Mouse (Mus musculus): Measurements from ENCODE around the gene Gm20388. TPM values are rescaled to one million over a fixed set of nuclear protein-coding genes. Genes with fewer than 3 reads are reported as not detected.
A peak's percentile ranks its signal among the peaks of the same experiment; 100 is the strongest.

The Gm20388 gene
- polyA plus RNA-seq, 1 experiment, result 10.6 TPM

GRCm38 (mm10) chr8:120215416-120216141 is 304.9 kb downstream of the Gm20388 start:
- TF ChIP-seq POLR2A (IDR thresholded peaks at IDR 0.05; ENCODE audit: borderline replicate concordance, control insufficient read depth, low read depth, low read length), result no peak
- TF ChIP-seq CTCF (IDR thresholded peaks at IDR 0.05; ENCODE audit: control insufficient read depth, insufficient read depth, low read length), result no peak
- H3K4me3 ChIP-seq (replicated peaks; ENCODE audit: control insufficient read depth, low read depth, low read length), result no peak overlapping the region
- H3K4me1 ChIP-seq (ENCODE audit: control insufficient read depth, insufficient read depth, low read length), result no peaks in the 10 kb centered on the region; the same call in none of the 2 replicates
- peak overlapping the region; percentile 6; the same call in 1 of the 2 replicates for H3K27ac ChIP-seq (ENCODE audit: control insufficient read depth, insufficient read depth, low read depth, low read length, poor library complexity)
- WGBS, result 51% methylated on average over 7 of the region's 7 CpGs

GRCm38 (mm10) chr8:120216855-120217830 is 306.5 kb downstream of the Gm20388 start:
- Histone ChIP-seq H3K27ac (ENCODE audit: control insufficient read depth, insufficient read depth, low read depth, low read length, poor library complexity) (0 out of 2 replicates have a peak overlapping the region, but pooled peaks have one; percentile 15), H3K4me1 (ENCODE audit: control insufficient read depth, insufficient read depth, low read length) (no peaks in the 10 kb centered on the region; the same call in none of the 2 replicates), H3K4me3 (replicated peaks; ENCODE audit: control insufficient read depth, low read depth, low read length) (no peak overlapping the region)
- TF ChIP-seq POLR2A (IDR thresholded peaks at IDR 0.05; ENCODE audit: borderline replicate concordance, control insufficient read depth, low read depth, low read length) (no peak), CTCF (IDR thresholded peaks at IDR 0.05; ENCODE audit: control insufficient read depth, insufficient read depth, low read length) (no peak)
- 58% methylated on average over 13 of the region's 13 CpGs for WGBS

- TF ChIP-seq CTCF (IDR thresholded peaks at IDR 0.05; ENCODE audit: control insufficient read depth, insufficient read depth, low read length) (no peak), POLR2A (IDR thresholded peaks at IDR 0.05; ENCODE audit: borderline replicate concordance, control insufficient read depth, low read depth, low read length) (no peak)
- WGBS, result 82% methylated on average over 11 of the region's 11 CpGs
- Histone ChIP-seq H3K4me3 (replicated peaks; ENCODE audit: control insufficient read depth, low read depth, low read length) (no peak overlapping the region), H3K4me1 (ENCODE audit: control insufficient read depth, insufficient read depth, low read length) (peaks cover 2% of the 10 kb centered on the region), H3K27ac (ENCODE audit: control insufficient read depth, insufficient read depth, low read depth, low read length, poor library complexity) (no peak overlapping the region)
Measured at GRCm38 (mm10) chr8:120222548-120222947, 311.9 kb downstream of the Gm20388 start.

DNA sequence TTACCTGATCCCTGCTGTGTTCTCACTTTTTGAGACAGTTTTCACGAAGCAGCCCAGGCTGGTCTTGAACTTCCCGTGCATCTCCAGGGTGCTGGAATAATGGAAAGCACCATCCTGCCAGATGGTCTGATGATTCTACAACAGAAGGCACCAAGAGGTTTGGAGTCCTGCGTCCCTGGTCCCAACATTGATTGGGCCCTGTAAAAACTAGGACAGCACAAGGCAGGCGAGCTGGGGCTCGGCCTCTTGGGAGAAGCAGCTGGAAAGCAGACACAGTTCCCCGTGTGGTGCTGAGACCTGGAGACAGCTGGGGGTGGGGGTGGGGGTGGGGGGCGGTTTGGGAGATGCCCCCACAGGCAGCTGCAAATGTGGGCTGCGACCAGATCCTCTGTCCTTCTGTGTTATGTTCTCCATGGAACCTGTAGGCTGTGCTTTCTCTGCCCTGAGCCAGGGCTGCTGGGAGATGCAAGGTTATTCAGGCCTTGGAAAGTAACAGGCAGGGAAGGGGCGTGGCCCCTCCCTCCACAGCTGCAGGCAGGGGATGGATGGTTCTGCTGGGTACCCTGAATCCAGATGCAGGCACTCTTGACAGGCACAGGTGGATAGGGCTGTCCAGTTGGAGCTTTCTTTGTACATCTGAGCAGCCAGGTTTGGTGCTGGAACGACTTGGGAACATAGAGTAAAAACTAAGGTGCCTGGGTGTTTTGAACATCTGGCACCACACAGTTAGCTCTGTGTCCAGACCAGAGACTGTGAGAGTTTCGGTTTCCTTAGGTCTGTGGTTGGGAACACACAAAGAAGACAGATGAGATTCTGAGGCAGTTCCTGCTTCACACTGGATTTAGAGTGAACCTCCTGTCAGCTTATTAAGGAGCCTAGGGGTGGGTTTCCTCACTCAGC is 314.1 kb downstream of the Gm20388 start:
- no peak overlapping the region for H3K4me3 ChIP-seq (replicated peaks; ENCODE audit: control insufficient read depth, low read depth, low read length)
- H3K27ac ChIP-seq (ENCODE audit: control insufficient read depth, insufficient read depth, low read depth, low read length, poor library complexity), result no peak overlapping the region
- WGBS, result 45% methylated on average over 11 of the region's 11 CpGs
- H3K4me1 ChIP-seq (ENCODE audit: control insufficient read depth, insufficient read depth, low read length), result peaks cover 2% of the 10 kb centered on the region
- no peak for TF ChIP-seq POLR2A (IDR thresholded peaks at IDR 0.05; ENCODE audit: borderline replicate concordance, control insufficient read depth, low read depth, low read length)
- no peak for TF ChIP-seq CTCF (IDR thresholded peaks at IDR 0.05; ENCODE audit: control insufficient read depth, insufficient read depth, low read length)

- peaks cover 2% of the 10 kb centered on the region for H3K4me1 ChIP-seq (ENCODE audit: control insufficient read depth, insufficient read depth, low read length)
- TF ChIP-seq POLR2A (IDR thresholded peaks at IDR 0.05; ENCODE audit: borderline replicate concordance, control insufficient read depth, low read depth, low read length) (no peak), CTCF (IDR thresholded peaks at IDR 0.05; ENCODE audit: control insufficient read depth, insufficient read depth, low read length) (no peak)
Measured at GRCm38 (mm10) chr8:120225421-120226151, 314.9 kb downstream of the Gm20388 start.

GRCm38 (mm10) chr8:120226700-120227577 is 316.3 kb downstream of the Gm20388 start:
- no peak overlapping the region for H3K27ac ChIP-seq (ENCODE audit: control insufficient read depth, insufficient read depth, low read depth, low read length, poor library complexity)
- TF ChIP-seq POLR2A (IDR thresholded peaks at IDR 0.05; ENCODE audit: borderline replicate concordance, control insufficient read depth, low read depth, low read length) (no peak), CTCF (IDR thresholded peaks at IDR 0.05; ENCODE audit: control insufficient read depth, insufficient read depth, low read length) (no peak)
- WGBS, result 68% methylated on average over 5 of the region's 5 CpGs
- no peak overlapping the region for H3K4me3 ChIP-seq (replicated peaks; ENCODE audit: control insufficient read depth, low read depth, low read length)
- peaks cover 2% of the 10 kb centered on the region for H3K4me1 ChIP-seq (ENCODE audit: control insufficient read depth, insufficient read depth, low read length)

More at GRCm38 (mm10) chr8:120225421-120226151, 314.9 kb downstream of the Gm20388 start:
- WGBS, result 17% methylated on average over 10 of the region's 10 CpGs
- no peak overlapping the region for H3K27ac ChIP-seq (ENCODE audit: control insufficient read depth, insufficient read depth, low read depth, low read length, poor library complexity)
- H3K4me3 ChIP-seq (replicated peaks; ENCODE audit: control insufficient read depth, low read depth, low read length), result no peak overlapping the region

All from bone marrow, adult 2 months (tissue).